Mouse (Mus musculus) neural tube, embryonic 14.5 days (tissue): ENCODE measurements around the gene Tctex1d1. TPM values are rescaled to one million over a fixed set of nuclear protein-coding genes. Genes with fewer than 3 reads are reported as not detected.

Experiments used
- ATAC-seq: fragments of 200-750 bp; cut with Nextera tagmentation; 2 replicates; pipeline ENCODE4 v1.8.0; 2017; ENCODE audit warnings: low read depth, mild to moderate bottlenecking, moderate TSS enrichment, moderate library complexity
- H3K27ac ChIP-seq: fragments of 300-500 bp; sonication (generic); 2 replicates; pipeline ENCODE4 v1.5.1; 2014; ENCODE audit warnings: low read depth, mild to moderate bottlenecking, control low read depth, low read length, moderate library complexity, mixed read lengths
- H3K27me3 ChIP-seq: fragments of 300-500 bp; sonication (generic); 2 replicates; pipeline ENCODE4 v1.6.1; 2014; ENCODE audit warnings: low read length; ENCODE audit not compliant: control insufficient read depth, insufficient read depth
- H3K36me3 ChIP-seq: fragments of 300-500 bp; sonication (generic); 2 replicates; pipeline ENCODE4 v1.6.1; 2014; ENCODE audit warnings: low read length, mixed read lengths; ENCODE audit not compliant: control insufficient read depth, insufficient read depth
- H3K4me1 ChIP-seq: fragments of 300-500 bp; sonication (generic); 2 replicates; pipeline ENCODE4 v1.6.1; 2014; ENCODE audit warnings: low read length; ENCODE audit not compliant: control insufficient read depth, insufficient read depth
- H3K4me2 ChIP-seq: fragments of 300-500 bp; sonication (generic); 2 replicates; pipeline ENCODE4 v1.6.1; 2014; ENCODE audit warnings: mild to moderate bottlenecking, low read depth, low read length, control low read depth
- H3K4me3 ChIP-seq: fragments of 300-500 bp; sonication (generic); 2 replicates; pipeline ENCODE4 v1.5.1; 2014; ENCODE audit warnings: low read depth, low read length, control low read depth, mixed read lengths
- H3K9ac ChIP-seq: fragments of 300-500 bp; sonication (generic); replicated peaks from 2 replicates; pipeline ENCODE4 v1.6.1; 2014; ENCODE audit warnings: low read depth, mild to moderate bottlenecking, control low read depth, low read length, mixed read lengths
- H3K9me3 ChIP-seq: fragments of 300-500 bp; sonication (generic); 2 replicates; pipeline ENCODE4 v1.6.1; 2016; ENCODE audit warnings: low read length; ENCODE audit not compliant: control insufficient read depth
- WGBS: fragments of 180-500 bp; shearing (Covaris S2); extraction: QIAGEN DNeasy Blood & Tissue Kit; methylation state at CpG from one replicate; pipeline ENCODE4 v1.1.7; 2014; 5-methylcytosine and 5-hydroxymethylcytosine counted together
- polyA plus RNA-seq: library from polyadenylated mRNA; unstranded; fragments of >200 nt; fragmentation: Nextera tagmentation; extraction: Ambion mirVana; gene quantifications from 2 replicates; pipeline ENCODE4 v1.2.1, GENCODE M21; 2014

The Tctex1d1 gene
- polyA plus RNA-seq, 1 experiment from 2014 or later = 3.8 TPM

- 74% methylated on average over 3 of the region's 3 CpGs for WGBS
- Histone ChIP-seq H3K9ac (no peak overlapping the region), H3K27me3 (no peaks in the 10 kb centered on the region), H3K4me1 (no peaks in the 10 kb centered on the region), H3K36me3 (peaks cover 4% of the 10 kb centered on the region; the same call in 1 of the 2 replicates), H3K4me2 (no peak overlapping the region), H3K9me3 (no peaks in the 10 kb centered on the region), H3K4me3 (no peak overlapping the region), H3K27ac (no peak overlapping the region)
- no peak for ATAC-seq
These were observed 14.2 kb upstream of the Tctex1d1 start for GRCm38 (mm10) chr4:102964174-102964573.

GRCm38 (mm10) chr4:102967811-102968210, 10.6 kb upstream of the Tctex1d1 start:
- Histone ChIP-seq H3K4me2 (no peak overlapping the region), H3K27ac (no peak overlapping the region), H3K36me3 (peaks cover 4% of the 10 kb centered on the region; the same call in 1 of the 2 replicates), H3K4me1 (no peaks in the 10 kb centered on the region), H3K9me3 (no peaks in the 10 kb centered on the region), H3K9ac (no peak overlapping the region), H3K4me3 (no peak overlapping the region), H3K27me3 (no peaks in the 10 kb centered on the region)
- 87% methylated on average over 15 of the region's 15 CpGs for WGBS
- ATAC-seq = no peak

- H3K36me3 ChIP-seq = peaks cover 4% of the 10 kb centered on the region; the same call in 1 of the 2 replicates
- no peak overlapping the region for H3K4me3 ChIP-seq
- 80% methylated on average over 5 of the region's 5 CpGs for WGBS
- no peak for ATAC-seq
- H3K9me3 ChIP-seq = no peaks in the 10 kb centered on the region
- no peaks in the 10 kb centered on the region for H3K27me3 ChIP-seq
- no peak overlapping the region for H3K4me2 ChIP-seq
- H3K4me1 ChIP-seq = no peaks in the 10 kb centered on the region
- no peak overlapping the region for H3K9ac ChIP-seq
- no peak overlapping the region for H3K27ac ChIP-seq
These were observed 8.8 kb upstream of the Tctex1d1 start for GRCm38 (mm10) chr4:102969599-102969998.

DNA sequence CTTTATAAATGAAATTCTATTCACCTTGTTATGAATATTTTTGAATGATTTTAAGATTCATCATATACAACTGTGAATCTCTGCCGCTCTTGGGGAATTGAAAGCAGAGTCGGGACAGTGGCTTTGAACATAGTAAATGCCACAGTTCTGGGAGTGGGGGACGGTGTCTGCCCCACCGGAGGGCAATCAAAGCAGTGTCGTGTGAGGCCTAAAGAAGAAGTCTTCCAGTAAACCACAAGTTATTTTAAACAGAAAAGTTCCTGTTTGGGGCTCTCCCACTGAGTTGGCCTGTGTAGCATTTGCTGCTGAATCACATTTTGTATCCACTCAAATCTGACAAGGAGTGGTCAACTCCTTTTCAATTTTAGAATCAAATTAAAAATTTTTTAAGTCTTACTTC, 7.2 kb upstream of the Tctex1d1 start:
- no peaks in the 10 kb centered on the region for H3K27me3 ChIP-seq
- no peak for ATAC-seq
- H3K4me3 ChIP-seq = no peak overlapping the region
- H3K9me3 ChIP-seq = no peaks in the 10 kb centered on the region
- H3K36me3 ChIP-seq = no peaks in the 10 kb centered on the region; the same call in 1 of the 2 replicates
- 75% methylated on average over 5 of the region's 5 CpGs for WGBS
- no peak overlapping the region for H3K27ac ChIP-seq
- no peak overlapping the region for H3K9ac ChIP-seq
- H3K4me2 ChIP-seq = no peak overlapping the region
- H3K4me1 ChIP-seq = no peaks in the 10 kb centered on the region

DNA sequence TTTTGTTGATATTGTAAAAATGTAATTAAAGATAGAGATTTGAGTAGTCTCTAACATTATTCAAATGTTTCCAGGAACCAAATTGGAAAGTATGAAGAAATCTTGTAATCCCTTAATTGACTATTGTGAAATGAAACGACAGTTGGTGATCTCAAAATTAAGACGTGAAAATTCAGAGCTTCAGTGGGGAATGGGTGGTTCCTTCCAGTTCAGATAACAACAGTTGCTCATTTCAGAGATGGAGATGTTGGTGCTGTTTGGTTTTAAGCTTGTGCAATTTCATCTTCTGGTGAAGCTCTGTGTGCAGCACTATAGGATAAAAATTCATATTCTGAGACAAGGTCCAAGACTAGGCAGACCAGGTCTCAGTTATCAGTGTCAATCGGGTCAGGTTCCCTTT, 6.3 kb upstream of the Tctex1d1 start:
- 86% methylated on average over 3 of the region's 3 CpGs for WGBS
- no peak overlapping the region for H3K27ac ChIP-seq
- no peak overlapping the region for H3K4me3 ChIP-seq
- H3K9me3 ChIP-seq = no peaks in the 10 kb centered on the region
- ATAC-seq = no peak
- H3K27me3 ChIP-seq = no peaks in the 10 kb centered on the region
- no peaks in the 10 kb centered on the region for H3K4me1 ChIP-seq
- no peaks in the 10 kb centered on the region; the same call in 1 of the 2 replicates for H3K36me3 ChIP-seq
- H3K9ac ChIP-seq = no peak overlapping the region
- H3K4me2 ChIP-seq = no peak overlapping the region

- Histone ChIP-seq H3K4me1 (peaks cover 11% of the 10 kb centered on the region; the same call in 1 of the 2 replicates), H3K27me3 (no peaks in the 10 kb centered on the region; the same call in 1 of the 2 replicates), H3K4me2 (no peak overlapping the region), H3K9me3 (no peaks in the 10 kb centered on the region), H3K9ac (no peak overlapping the region), H3K27ac (no peak overlapping the region), H3K36me3 (no peaks in the 10 kb centered on the region), H3K4me3 (no peak overlapping the region)
- ATAC-seq = no peak
- 79% methylated on average over 5 of the region's 5 CpGs for WGBS
These were observed 4.2 kb upstream of the Tctex1d1 start for GRCm38 (mm10) chr4:102974172-102974571.

DNA sequence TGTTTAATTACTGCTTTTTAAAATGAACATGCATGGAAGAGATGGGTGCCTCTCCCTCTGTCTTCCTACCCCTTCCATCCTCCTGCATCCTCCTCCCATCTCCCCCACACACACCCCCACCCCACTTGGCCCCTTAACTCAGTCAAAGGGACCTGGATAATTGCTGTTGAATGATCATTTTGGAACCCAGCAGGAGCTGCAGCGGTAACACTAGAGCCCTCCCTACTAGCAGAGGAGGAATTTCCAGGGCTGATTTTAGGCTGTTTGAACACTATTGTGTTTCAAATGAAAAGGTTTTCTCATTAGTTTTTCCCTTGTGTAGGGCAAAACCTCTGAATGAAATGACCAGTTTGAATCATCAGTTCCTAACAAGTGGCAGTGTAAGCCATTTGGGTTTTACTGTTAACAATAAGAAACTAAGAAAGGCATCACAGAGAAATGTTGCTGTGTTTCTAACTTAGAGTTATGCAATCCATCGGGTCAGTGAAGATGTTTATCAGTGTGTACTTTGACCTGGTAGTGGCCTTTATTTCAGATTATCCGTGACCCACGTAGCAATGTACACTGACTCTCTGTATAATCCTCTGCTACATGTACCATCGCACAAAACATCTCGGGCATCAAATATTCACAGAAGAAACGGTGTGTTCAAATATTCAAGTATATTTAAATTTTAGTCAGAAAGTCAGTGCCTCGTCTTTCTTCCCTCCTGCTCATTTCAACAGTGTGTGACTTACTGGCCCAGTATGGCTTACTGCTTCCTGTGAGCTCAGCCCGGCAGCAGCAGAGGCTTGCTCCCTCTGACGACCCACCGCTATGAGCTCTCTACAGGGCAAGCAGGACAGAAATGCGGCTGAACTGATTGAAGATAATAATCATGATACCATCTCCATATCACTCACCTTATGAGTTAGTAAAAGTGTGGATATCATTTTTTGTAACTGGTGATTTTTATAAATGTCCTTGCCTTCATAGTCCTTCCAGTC, 1.8 kb upstream of the Tctex1d1 start:
- Histone ChIP-seq H3K36me3 (no peaks in the 10 kb centered on the region), H3K27me3 (no peaks in the 10 kb centered on the region; the same call in 1 of the 2 replicates), H3K4me2 (no peak overlapping the region), H3K9me3 (no peaks in the 10 kb centered on the region), H3K4me1 (peaks cover 11% of the 10 kb centered on the region; the same call in 1 of the 2 replicates), H3K9ac (no peak overlapping the region), H3K27ac (no peak overlapping the region), H3K4me3 (no peak overlapping the region)
- no peak for ATAC-seq
- WGBS = 25% methylated on average over 12 of the region's 12 CpGs

DNA sequence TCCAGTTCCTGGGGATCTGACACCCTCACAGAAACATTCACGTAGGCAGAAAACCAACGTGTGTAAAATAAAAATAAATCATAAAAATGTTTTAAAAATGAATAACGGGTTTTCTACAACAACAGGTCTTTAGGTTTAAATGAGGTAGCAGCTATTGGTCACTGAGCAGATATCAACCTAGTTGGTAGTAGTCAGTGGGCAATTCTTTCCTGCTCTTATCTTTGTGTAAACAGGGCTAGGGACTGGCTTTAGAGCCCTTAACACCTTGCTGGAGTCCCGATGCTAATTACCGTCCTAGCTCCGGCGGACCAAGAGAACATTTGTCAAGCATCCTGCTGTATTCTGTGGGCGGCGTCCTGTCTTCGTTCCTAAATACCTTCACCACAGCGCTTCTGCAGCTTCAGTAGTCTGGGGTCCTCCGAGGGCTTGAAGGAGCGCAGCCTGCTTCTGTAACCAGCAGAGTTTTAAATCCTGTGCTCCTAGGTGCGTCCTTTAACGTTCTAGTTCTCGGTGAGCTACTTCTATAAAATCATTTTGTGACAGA, 556 bp upstream of the Tctex1d1 start:
- no peak; the same call in 1 of the 2 replicates for ATAC-seq

DNA sequence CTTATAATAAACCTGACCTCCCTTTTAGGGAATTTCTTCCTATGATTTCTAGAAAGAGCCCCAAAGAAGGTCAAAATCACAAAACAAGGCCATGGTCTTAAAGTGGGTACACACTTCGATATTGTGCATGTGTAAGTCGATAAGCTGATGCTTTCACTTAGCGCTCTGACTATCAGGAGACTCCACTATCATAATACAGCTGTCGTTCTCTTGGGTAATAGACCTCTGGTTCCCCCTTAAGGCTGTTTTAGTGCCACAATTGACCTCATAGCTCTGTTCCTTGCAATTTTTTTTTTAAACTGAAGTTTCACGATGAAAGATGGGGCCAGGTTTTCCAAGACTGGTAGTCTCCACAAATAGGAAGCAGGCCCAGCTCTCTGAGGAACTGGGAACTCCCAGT, 979 bp downstream of the Tctex1d1 start:
- H3K36me3 ChIP-seq = no peaks in the 10 kb centered on the region
- H3K4me3 ChIP-seq = no peak overlapping the region
- no peak overlapping the region for H3K9ac ChIP-seq
- no peak overlapping the region for H3K4me2 ChIP-seq
- no peak overlapping the region for H3K27ac ChIP-seq
- H3K9me3 ChIP-seq = no peaks in the 10 kb centered on the region
- WGBS = 60% methylated on average over 5 of the region's 5 CpGs
- ATAC-seq = no peak
- peaks cover 11% of the 10 kb centered on the region; the same call in 1 of the 2 replicates for H3K4me1 ChIP-seq
- H3K27me3 ChIP-seq = no peaks in the 10 kb centered on the region; the same call in 1 of the 2 replicates

More for the DNA sequence above, 556 bp upstream of the Tctex1d1 start:
- Histone ChIP-seq H3K9ac (no peak overlapping the region), H3K27me3 (no peaks in the 10 kb centered on the region; the same call in 1 of the 2 replicates), H3K27ac (no peak overlapping the region), H3K4me3 (peak overlapping the region; percentile 1; the same call in 1 of the 2 replicates), H3K4me2 (peak overlapping the region; percentile 67), H3K9me3 (no peaks in the 10 kb centered on the region), H3K36me3 (no peaks in the 10 kb centered on the region), H3K4me1 (peaks cover 11% of the 10 kb centered on the region; the same call in 1 of the 2 replicates)
- WGBS = 11% methylated on average over 16 of the region's 16 CpGs
